ENCODE assay signal across 8 mouse cellular contexts in the genomic region with DNA sequence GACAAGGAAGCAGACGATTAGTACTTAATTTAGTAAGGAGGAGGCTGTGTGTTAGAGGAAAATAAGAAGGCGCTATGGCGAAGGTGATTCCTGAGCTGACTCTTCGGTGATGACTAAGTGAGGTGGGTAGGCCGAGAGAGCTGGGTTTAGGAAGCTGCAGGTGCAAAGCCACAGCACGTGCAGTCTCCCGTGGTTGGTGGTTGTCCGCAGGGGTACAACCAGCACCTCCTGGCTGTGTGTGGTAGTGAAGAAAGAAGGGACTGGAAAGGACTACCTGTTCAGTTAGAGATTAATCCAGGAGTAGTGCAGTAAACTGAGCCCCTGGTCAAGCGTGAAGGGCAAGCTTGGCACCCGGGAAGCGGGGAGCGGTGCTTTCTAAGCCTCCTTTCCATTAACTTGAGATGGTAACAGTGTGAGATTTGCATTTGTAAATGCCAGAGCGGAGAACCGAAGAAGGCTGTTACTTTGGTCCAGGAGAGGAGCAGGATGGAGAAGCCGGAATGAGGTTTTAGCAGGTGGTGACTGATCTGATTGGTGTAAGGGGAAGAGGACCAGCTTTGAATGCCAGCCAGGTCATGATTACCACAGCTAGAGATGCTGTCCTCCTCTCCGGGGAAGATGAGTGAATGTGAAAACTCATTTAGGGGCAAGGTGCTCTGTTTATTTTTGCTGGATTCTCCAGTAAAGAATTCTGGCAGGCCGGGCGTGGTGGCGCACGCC. TPM values are rescaled to one million over a fixed set of nuclear protein-coding genes. Genes with fewer than 3 reads are reported as not detected.
DNase-seq lines count a peak whose midpoint lies in the region; ATAC-seq and TF ChIP-seq lines count a peak whose summit lies in the region.

No protein-coding gene starts in this region.

- peak; percentile 94 for DNase-seq in heart, adult 11 months
- no peak for DNase-seq in heart, adult 9 months (ENCODE audit: low spot score in 2 of 2)
- DNase-seq in ES-E14 (ENCODE audit: low read depth, low spot score) = no peak
- DNase-seq in limb, embryonic 10.5 days (ENCODE audit: low spot score) = no peak
- no peak for DNase-seq in midbrain, postnatal 0 days (ENCODE audit: low spot score)
- DNase-seq in layer of hippocampus, postnatal 14 days (ENCODE audit: low spot score in 2 of 2) = no peak
- no peak for DNase-seq in embryo, embryonic 9.5 days (ENCODE audit: extremely low spot score)

- 0 out of 2 replicates have a peak overlapping the region, but pooled peaks have one; percentile 26 for H3K27ac ChIP-seq in ES-E14 (ENCODE audit: insufficient read depth, low read depth, low read length, poor library complexity, severe bottlenecking)
- peak overlapping the region; percentile 97 for H3K27ac ChIP-seq in heart, embryonic 16.5 days (ENCODE audit: low read length)
- H3K27ac ChIP-seq in limb, embryonic 10.5 days = no peak overlapping the region
- H3K27ac ChIP-seq in midbrain, postnatal 0 days (ENCODE audit: low read depth, low read length) = 0 out of 2 replicates have a peak overlapping the region, but pooled peaks have one; percentile 51

- H3K9ac ChIP-seq in ES-E14 (ENCODE audit: insufficient read depth, low read depth, low read length, poor library complexity, severe bottlenecking) = peak overlapping the region; percentile 80
- H3K9ac ChIP-seq in heart, embryonic 16.5 days (ENCODE audit: low read length) = peak overlapping the region; percentile 95
- H3K9ac ChIP-seq in midbrain, postnatal 0 days (replicated peaks; ENCODE audit: low read length, poor library complexity, severe bottlenecking) = peak overlapping the region; percentile 62

- 28% methylated on average over 20 of the region's 20 CpGs for WGBS in heart, embryonic 16.5 days
- 19% methylated on average over 20 of the region's 20 CpGs for WGBS in limb, embryonic 10.5 days
- WGBS in midbrain, postnatal 0 days = 26% methylated on average over 20 of the region's 20 CpGs

- ATAC-seq in heart, embryonic 16.5 days (replicated peaks; ENCODE audit: extremely low read depth, insufficient read depth, low FRiP score) = no peak
- no peak for ATAC-seq in midbrain, postnatal 0 days (ENCODE audit: low FRiP score)

- H3K4me1 ChIP-seq in ES-E14 (ENCODE audit: control insufficient read depth in 2 of 2, insufficient read depth in 2 of 2, low read length in 2 of 2, poor library complexity in 1 of 2) = peaks cover 8 to 25% of the 10 kb centered on the region in 2 experiments; a peak in 3 of 4 replicates
- H3K4me1 ChIP-seq in heart, embryonic 16.5 days (ENCODE audit: control insufficient read depth, insufficient read depth, low read length) = peaks cover 58% of the 10 kb centered on the region
- peaks cover 72% of the 10 kb centered on the region for H3K4me1 ChIP-seq in limb, embryonic 10.5 days
- H3K4me1 ChIP-seq in midbrain, postnatal 0 days (ENCODE audit: insufficient read depth, low read length) = peaks cover 19% of the 10 kb centered on the region

- H3K27me3 ChIP-seq in heart, embryonic 16.5 days (ENCODE audit: control insufficient read depth, insufficient read depth, low read length) = no peaks in the 10 kb centered on the region
- peaks cover 49% of the 10 kb centered on the region for H3K27me3 ChIP-seq in limb, embryonic 10.5 days (ENCODE audit: low read depth, poor library complexity, severe bottlenecking)
- H3K27me3 ChIP-seq in midbrain, postnatal 0 days (ENCODE audit: insufficient read depth, low read length) = peaks cover 29% of the 10 kb centered on the region

- H3K9me3 ChIP-seq in ES-E14 (ENCODE audit: control insufficient read depth, insufficient read depth, low read depth, low read length) = no peaks in the 10 kb centered on the region
- H3K9me3 ChIP-seq in heart, embryonic 16.5 days (replicated peaks; ENCODE audit: control insufficient read depth, low read length) = no peaks in the 10 kb centered on the region
- H3K9me3 ChIP-seq in limb, embryonic 10.5 days (replicated peaks) = no peaks in the 10 kb centered on the region
- H3K9me3 ChIP-seq in midbrain, postnatal 0 days (ENCODE audit: low read length) = no peaks in the 10 kb centered on the region

- peak; percentile 17; the same call in 1 of the 2 replicates for TF ChIP-seq CTCF in midbrain, postnatal 0 days (IDR thresholded peaks at IDR 0.05)

- in situ Hi-C loops in ES-E14 (cut with MboI; ENCODE audit: low sequenced_read_pairs in 2 of 2, unreplicated experiment in 2 of 2) = no loop called here

- peak overlapping the region; percentile 80 for H3K4me2 ChIP-seq in heart, embryonic 16.5 days (ENCODE audit: low read depth, low read length)
- peak overlapping the region; percentile 67 for H3K4me2 ChIP-seq in midbrain, postnatal 0 days (ENCODE audit: low read depth, low read length, poor library complexity, severe bottlenecking)

- H3K4me3 ChIP-seq in ES-E14 (ENCODE audit: insufficient read depth in 1 of 2, low read depth in 1 of 2, low read length in 2 of 2, poor library complexity in 1 of 2, severe bottlenecking in 1 of 2) = peak overlapping the region; percentile 82 to 90
- H3K4me3 ChIP-seq in heart, embryonic 16.5 days (ENCODE audit: low read length) = peak overlapping the region; percentile 87
- peak overlapping the region; percentile 73 for H3K4me3 ChIP-seq in limb, embryonic 10.5 days
- H3K4me3 ChIP-seq in midbrain, postnatal 0 days (ENCODE audit: low read depth, low read length) = peak overlapping the region; percentile 47

- peaks cover 4% of the 10 kb centered on the region; the same call in 1 of the 2 replicates for H3K36me3 ChIP-seq in ES-E14 (ENCODE audit: control insufficient read depth, insufficient read depth, low read length, poor library complexity, severe bottlenecking)
- H3K36me3 ChIP-seq in heart, embryonic 16.5 days (ENCODE audit: control insufficient read depth, insufficient read depth) = no peaks in the 10 kb centered on the region
- 0 out of 2 replicates have a peak, but pooled peaks cover 3% of the 10 kb centered on the region for H3K36me3 ChIP-seq in limb, embryonic 10.5 days
- no peaks in the 10 kb centered on the region for H3K36me3 ChIP-seq in midbrain, postnatal 0 days (ENCODE audit: insufficient read depth, low read length)

TF ChIP-seq in ES-E14, 5 proteins besides CTCF, POLR2A, EP300 and RAD21:
- TF ChIP-seq ZC3H11A (IDR thresholded peaks at IDR 0.05; ENCODE audit: borderline replicate concordance, low read depth, low read length) (no peak), HCFC1 (IDR thresholded peaks at IDR 0.05; ENCODE audit: borderline replicate concordance, insufficient read depth, low read length) (no peak), CHD2 (IDR thresholded peaks at IDR 0.05; ENCODE audit: low read depth, low read length) (no peak), MAFK (IDR thresholded peaks at IDR 0.05; ENCODE audit: insufficient read depth, low read depth, low read length) (no peak), ZNF384 (IDR thresholded peaks at IDR 0.05; ENCODE audit: low read depth, low read length) (no peak)

RNA-seq across cellular contexts. Expression of a gene that starts 2.1 kb away (rescaled TPM):
- total RNA-seq in ES-E14 (2012; rRNA removed) = 62.8 and 62.9 TPM in 2 replicates
- 72.4 and 83.8 TPM in 2 replicates for polyA plus RNA-seq in heart, embryonic 16.5 days (2015; fragmentation: Nextera tagmentation; extraction: Ambion mirVana)
- polyA plus RNA-seq in limb, embryonic 10.5 days (2016; fragmentation: Nextera tagmentation; extraction: Ambion mirVana) = 19.7 and 20.2 TPM in 2 replicates
- total RNA-seq in midbrain, postnatal 0 days (2014; rRNA removed) = 19.3 and 22.8 TPM in 2 replicates
- polyA plus RNA-seq in midbrain, postnatal 0 days (2015; fragmentation: Nextera tagmentation; extraction: Ambion mirVana) = 7.7 and 7.8 TPM in 2 replicates
- total RNA-seq in layer of hippocampus, postnatal 14 days (2021) = 10 to 100 TPM; 20.1 to 21.1 TPM

RNA-seq across cellular contexts. Expression of a gene that starts 21.6 kb away (rescaled TPM):
- total RNA-seq in ES-E14 (2012; rRNA removed) = 12.2 and 13.8 TPM in 2 replicates
- polyA plus RNA-seq in heart, embryonic 16.5 days (2015; fragmentation: Nextera tagmentation; extraction: Ambion mirVana) = 29.1 and 31.1 TPM in 2 replicates
- 14.4 and 17.6 TPM in 2 replicates for polyA plus RNA-seq in limb, embryonic 10.5 days (2016; fragmentation: Nextera tagmentation; extraction: Ambion mirVana)
- 50.0 and 50.2 TPM in 2 replicates for total RNA-seq in midbrain, postnatal 0 days (2014; rRNA removed)
- 43.7 and 49.9 TPM in 2 replicates for polyA plus RNA-seq in midbrain, postnatal 0 days (2015; fragmentation: Nextera tagmentation; extraction: Ambion mirVana)
- total RNA-seq in layer of hippocampus, postnatal 14 days (2021) = 10 to 100 TPM; 49.7 to 58.8 TPM

RNA-seq across cellular contexts. Expression of a gene that starts 26.7 kb away (rescaled TPM):
- total RNA-seq in ES-E14 (2012; rRNA removed) = 68.1 and 71.3 TPM in 2 replicates
- polyA plus RNA-seq in heart, embryonic 16.5 days (2015; fragmentation: Nextera tagmentation; extraction: Ambion mirVana) = 99.6 and 101 TPM in 2 replicates
- 105 and 123 TPM in 2 replicates for polyA plus RNA-seq in limb, embryonic 10.5 days (2016; fragmentation: Nextera tagmentation; extraction: Ambion mirVana)
- total RNA-seq in midbrain, postnatal 0 days (2014; rRNA removed) = 79.5 and 90.1 TPM in 2 replicates
- 71.6 and 75.0 TPM in 2 replicates for polyA plus RNA-seq in midbrain, postnatal 0 days (2015; fragmentation: Nextera tagmentation; extraction: Ambion mirVana)
- total RNA-seq in layer of hippocampus, postnatal 14 days (2021) = 100 to 1,000 TPM; 127 to 129 TPM
